Mouse (Mus musculus): ENCODE data around the gene Map9. TPM values are rescaled to one million over a fixed set of nuclear protein-coding genes. Genes with fewer than 3 reads are reported as not detected.

The Map9 gene
- polyA plus RNA-seq, 1 experiment from 2014 or later = 5.5 TPM

DNA sequence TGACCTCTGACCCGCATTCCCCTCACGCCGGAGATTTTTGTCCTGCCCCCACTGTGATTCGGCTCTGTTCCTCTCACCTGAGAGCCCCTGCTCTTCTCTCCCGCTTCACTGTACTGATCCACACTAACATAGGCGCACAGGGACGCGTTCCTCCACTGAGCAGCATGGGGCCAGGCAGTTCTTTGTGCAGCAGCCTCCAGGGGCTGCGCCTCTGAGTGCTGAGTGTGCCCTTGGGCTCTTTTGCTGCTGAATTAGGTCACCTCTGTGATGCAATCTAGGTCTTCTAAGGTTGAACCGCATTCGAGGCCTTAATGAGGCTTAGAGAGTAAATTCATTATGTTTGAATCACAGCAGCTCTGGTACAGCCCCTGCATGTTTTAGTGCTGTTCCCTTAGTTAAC is 24.5 kb downstream of the Map9 start:
- Histone ChIP-seq H3K27me3 (ENCODE audit: control insufficient read depth, insufficient read depth, low read length) (no peaks in the 10 kb centered on the region), H3K4me2 (replicated peaks; ENCODE audit: low read depth) (no peak overlapping the region), H3K4me3 (ENCODE audit: low read depth, low read length) (no peak overlapping the region), H3K36me3 (ENCODE audit: control insufficient read depth, insufficient read depth, low read length) (no peaks in the 10 kb centered on the region; the same call in 1 of the 2 replicates), H3K9me3 (ENCODE audit: control insufficient read depth, low read length) (no peaks in the 10 kb centered on the region), H3K27ac (replicated peaks) (no peak overlapping the region), H3K4me1 (replicated peaks; ENCODE audit: control insufficient read depth, insufficient read depth) (no peaks in the 10 kb centered on the region), H3K9ac (ENCODE audit: low read length) (no peak overlapping the region)
- WGBS = 87% methylated on average over 11 of the region's 11 CpGs
- ATAC-seq (ENCODE audit: low FRiP score, low TSS enrichment) = no peak
- TF ChIP-seq CTCF (IDR thresholded peaks at IDR 0.05; ENCODE audit: low read depth) (no peak), EP300 (optimal IDR thresholded peaks at IDR 0.05) (no peak)
- DNase-seq (ENCODE audit: low spot score) = no peak

DNA sequence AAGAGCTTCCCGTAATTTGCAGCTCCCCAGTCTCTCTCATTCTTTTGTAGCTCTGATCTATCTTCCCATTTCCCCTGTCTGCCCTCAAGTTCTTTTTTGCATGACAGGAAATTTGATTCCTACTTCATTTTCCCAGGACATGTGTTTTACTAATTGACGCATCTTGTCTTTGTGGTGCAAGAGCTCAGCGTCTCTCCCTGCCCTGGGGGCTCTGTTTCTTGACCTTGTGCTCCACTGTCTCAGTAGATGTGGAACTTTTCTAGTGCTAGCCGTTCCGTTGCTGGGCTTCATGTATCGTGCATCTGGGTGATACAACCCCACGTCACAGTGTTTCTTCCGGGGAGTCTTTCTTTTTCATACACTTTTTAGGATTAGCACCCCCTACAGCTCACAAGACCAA is 27.2 kb downstream of the Map9 start:
- 87% methylated on average over 8 of the region's 8 CpGs for WGBS
- Histone ChIP-seq H3K27ac (replicated peaks) (no peak overlapping the region), H3K4me1 (replicated peaks; ENCODE audit: control insufficient read depth, insufficient read depth) (no peaks in the 10 kb centered on the region), H3K9ac (ENCODE audit: low read length) (no peak overlapping the region), H3K9me3 (ENCODE audit: control insufficient read depth, low read length) (no peaks in the 10 kb centered on the region), H3K4me2 (replicated peaks; ENCODE audit: low read depth) (no peak overlapping the region), H3K4me3 (ENCODE audit: low read depth, low read length) (no peak overlapping the region), H3K36me3 (ENCODE audit: control insufficient read depth, insufficient read depth, low read length) (no peaks in the 10 kb centered on the region; the same call in 1 of the 2 replicates), H3K27me3 (ENCODE audit: control insufficient read depth, insufficient read depth, low read length) (no peaks in the 10 kb centered on the region)
- no peak for DNase-seq (ENCODE audit: low spot score)
- no peak for TF ChIP-seq EP300 (optimal IDR thresholded peaks at IDR 0.05)
- TF ChIP-seq CTCF (IDR thresholded peaks at IDR 0.05; ENCODE audit: low read depth) = no peak
- no peak for ATAC-seq (ENCODE audit: low FRiP score, low TSS enrichment)

DNA sequence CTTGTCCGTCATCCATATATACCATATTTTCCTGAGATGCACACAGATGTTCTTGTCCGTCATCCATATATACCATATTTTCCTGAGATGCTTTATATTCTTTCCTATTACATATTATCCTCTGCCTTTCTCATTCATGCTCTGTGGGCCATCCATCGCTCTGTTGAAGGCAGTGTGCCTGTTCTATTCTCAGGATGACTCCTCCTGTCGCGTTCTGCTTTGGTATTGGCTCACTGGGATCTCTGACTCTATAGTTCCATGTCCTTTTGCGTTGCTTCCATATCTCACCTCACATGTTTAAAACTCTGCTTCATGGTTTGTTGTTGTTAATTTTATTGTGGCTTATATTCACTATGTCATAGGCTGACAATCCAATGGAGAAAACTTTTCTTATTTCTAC is 48.0 kb downstream of the Map9 start:
- no peak overlapping the region for H3K27ac ChIP-seq (replicated peaks)
- no peak overlapping the region for H3K4me3 ChIP-seq (ENCODE audit: low read depth, low read length)
- H3K36me3 ChIP-seq (ENCODE audit: control insufficient read depth, insufficient read depth, low read length) = no peaks in the 10 kb centered on the region
- H3K4me1 ChIP-seq (replicated peaks; ENCODE audit: control insufficient read depth, insufficient read depth) = no peaks in the 10 kb centered on the region
- no peak for DNase-seq (ENCODE audit: low spot score)
- TF ChIP-seq CTCF (IDR thresholded peaks at IDR 0.05; ENCODE audit: low read depth) = no peak
- no peak for TF ChIP-seq EP300 (optimal IDR thresholded peaks at IDR 0.05)
- no peak for ATAC-seq (ENCODE audit: low FRiP score, low TSS enrichment)
- H3K9ac ChIP-seq (ENCODE audit: low read length) = no peak overlapping the region
- H3K27me3 ChIP-seq (ENCODE audit: control insufficient read depth, insufficient read depth, low read length) = no peaks in the 10 kb centered on the region
- no peaks in the 10 kb centered on the region for H3K9me3 ChIP-seq (ENCODE audit: control insufficient read depth, low read length)
- H3K4me2 ChIP-seq (replicated peaks; ENCODE audit: low read depth) = no peak overlapping the region
- WGBS = 81% methylated on average over 6 of the region's 6 CpGs

DNA sequence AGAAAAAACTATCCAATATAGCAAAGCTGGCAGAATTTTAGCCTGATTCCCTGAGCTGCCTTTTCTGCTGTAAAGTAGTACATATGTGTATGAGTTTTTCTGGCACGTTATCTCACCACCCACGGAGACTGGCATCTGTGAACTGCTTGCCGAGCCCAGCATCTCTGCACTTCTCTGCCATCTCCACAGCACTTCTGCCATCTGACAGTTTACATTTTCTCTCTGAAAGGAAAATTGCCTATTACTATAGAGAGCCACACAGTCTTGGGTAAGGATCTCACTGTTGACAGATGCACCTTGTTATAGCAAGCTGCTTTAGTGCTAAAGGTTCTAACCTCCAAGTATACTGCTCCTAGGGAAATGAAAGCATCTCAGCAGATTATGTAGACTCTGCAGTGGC is 48.5 kb downstream of the Map9 start:
- Histone ChIP-seq H3K4me1 (replicated peaks; ENCODE audit: control insufficient read depth, insufficient read depth) (no peaks in the 10 kb centered on the region), H3K9me3 (ENCODE audit: control insufficient read depth, low read length) (no peaks in the 10 kb centered on the region), H3K4me2 (replicated peaks; ENCODE audit: low read depth) (no peak overlapping the region), H3K27me3 (ENCODE audit: control insufficient read depth, insufficient read depth, low read length) (no peaks in the 10 kb centered on the region), H3K4me3 (ENCODE audit: low read depth, low read length) (no peak overlapping the region), H3K27ac (replicated peaks) (no peak overlapping the region), H3K9ac (ENCODE audit: low read length) (no peak overlapping the region), H3K36me3 (ENCODE audit: control insufficient read depth, insufficient read depth, low read length) (no peaks in the 10 kb centered on the region)
- ATAC-seq (ENCODE audit: low FRiP score, low TSS enrichment) = no peak
- WGBS = 80% methylated on average over 3 of the region's 3 CpGs
- no peak for DNase-seq (ENCODE audit: low spot score)
- TF ChIP-seq EP300 (optimal IDR thresholded peaks at IDR 0.05) = no peak
- TF ChIP-seq CTCF (IDR thresholded peaks at IDR 0.05; ENCODE audit: low read depth) = no peak

DNA sequence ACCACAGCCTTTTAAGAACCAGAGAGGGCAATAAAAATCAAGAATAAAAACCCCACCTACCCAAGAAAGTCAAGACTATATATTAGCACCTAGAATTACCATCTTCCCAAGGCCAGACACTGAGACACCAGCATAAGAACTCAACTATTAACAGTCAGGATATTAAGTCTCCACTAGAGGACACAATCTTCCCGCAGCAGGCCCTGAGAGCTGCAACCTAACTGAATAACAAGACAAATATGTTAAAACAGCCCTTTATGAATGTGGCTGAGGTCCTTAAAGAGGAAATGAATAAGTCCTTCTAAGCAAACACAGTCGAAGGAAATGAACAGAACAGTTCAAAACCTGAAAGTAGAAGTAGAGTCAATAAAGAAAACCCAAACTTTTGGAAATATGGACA is 49.6 kb downstream of the Map9 start:
- DNase-seq (ENCODE audit: low spot score) (no peak), ATAC-seq (ENCODE audit: low FRiP score, low TSS enrichment) (no peak)
- Histone ChIP-seq H3K4me3 (ENCODE audit: low read depth, low read length) (no peak overlapping the region), H3K36me3 (ENCODE audit: control insufficient read depth, insufficient read depth, low read length) (no peaks in the 10 kb centered on the region), H3K27me3 (ENCODE audit: control insufficient read depth, insufficient read depth, low read length) (no peaks in the 10 kb centered on the region), H3K4me2 (replicated peaks; ENCODE audit: low read depth) (no peak overlapping the region), H3K9ac (ENCODE audit: low read length) (no peak overlapping the region), H3K27ac (replicated peaks) (no peak overlapping the region), H3K9me3 (ENCODE audit: control insufficient read depth, low read length) (no peaks in the 10 kb centered on the region), H3K4me1 (replicated peaks; ENCODE audit: control insufficient read depth, insufficient read depth) (no peaks in the 10 kb centered on the region)
- TF ChIP-seq EP300 (optimal IDR thresholded peaks at IDR 0.05) = no peak
- TF ChIP-seq CTCF (IDR thresholded peaks at IDR 0.05; ENCODE audit: low read depth) = peak; percentile 65
- 31% methylated on average over 2 of the region's 2 CpGs for WGBS

DNA sequence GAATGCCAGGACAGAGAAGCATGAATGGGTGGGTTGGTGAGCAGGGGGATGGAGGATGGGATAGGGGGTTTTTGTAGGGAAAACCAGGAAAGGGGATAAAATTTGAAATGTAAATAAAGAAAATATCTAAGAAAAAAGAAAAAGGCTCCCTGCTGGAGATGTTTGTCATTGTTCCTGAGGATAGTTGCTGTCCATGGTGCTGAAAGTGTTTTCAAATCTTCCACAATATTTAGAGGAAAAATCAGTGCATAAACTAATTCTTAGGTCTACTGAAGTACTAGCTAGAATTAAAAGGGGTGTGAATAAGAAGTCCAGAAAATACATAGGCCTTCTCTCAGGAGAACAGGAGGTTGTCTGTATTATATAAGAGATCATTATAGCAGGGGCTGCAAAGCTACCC is 54.6 kb downstream of the Map9 start:
- H3K9me3 ChIP-seq (ENCODE audit: control insufficient read depth, low read length) = no peaks in the 10 kb centered on the region
- H3K4me3 ChIP-seq (ENCODE audit: low read depth, low read length) = no peak overlapping the region
- no peak overlapping the region for H3K9ac ChIP-seq (ENCODE audit: low read length)
- no peak overlapping the region for H3K4me2 ChIP-seq (replicated peaks; ENCODE audit: low read depth)
- H3K4me1 ChIP-seq (replicated peaks; ENCODE audit: control insufficient read depth, insufficient read depth) = no peaks in the 10 kb centered on the region
- TF ChIP-seq CTCF (IDR thresholded peaks at IDR 0.05; ENCODE audit: low read depth) (peak; percentile 47), EP300 (optimal IDR thresholded peaks at IDR 0.05) (no peak)
- DNase-seq (ENCODE audit: low spot score) = no peak
- H3K36me3 ChIP-seq (ENCODE audit: control insufficient read depth, insufficient read depth, low read length) = no peaks in the 10 kb centered on the region
- no peak for ATAC-seq (ENCODE audit: low FRiP score, low TSS enrichment)
- no peaks in the 10 kb centered on the region for H3K27me3 ChIP-seq (ENCODE audit: control insufficient read depth, insufficient read depth, low read length)
- H3K27ac ChIP-seq (replicated peaks) = no peak overlapping the region

Data from stomach, postnatal 0 days (tissue).